Mouse (Mus musculus) adrenal gland, postnatal 14 days (tissue): ENCODE measurements at regions not wholly inside any gene's neighbourhood (a gene's known extent, or its start where the extent isn't known, plus 50 kb on each side); places are given as distances from the start of the nearest gene placed in this dataset.

Experiments
- DNase-seq: peaks from one replicate; pipeline ENCODE4 v3.0.0; 2021; ENCODE audit warnings: mixed read lengths

GRCm38 (mm10) chr14:90488301-90488700 is 2017.1 kb upstream of the Pcdh20 start:
- DNase-seq: no peak

GRCm38 (mm10) chr14:90447971-90448370 is 1976.8 kb upstream of the Pcdh20 start:
- DNase-seq: no peak

- DNase-seq: peak; percentile 72
Observed at GRCm38 (mm10) chr14:90432874-90433543, 1961.8 kb upstream of the Pcdh20 start.

- DNase-seq: no peak
Observed at GRCm38 (mm10) chr14:90412707-90413106, 1941.5 kb upstream of the Pcdh20 start.

- DNase-seq: no peak
Observed at GRCm38 (mm10) chr14:90406350-90406749, 1935.2 kb upstream of the Pcdh20 start.

- DNase-seq: no peak
Observed at GRCm38 (mm10) chr14:90405476-90405875, 1934.3 kb upstream of the Pcdh20 start.

- DNase-seq: peak; percentile 7
Observed at GRCm38 (mm10) chr14:90367256-90367936, 1896.2 kb upstream of the Pcdh20 start.

- DNase-seq: no peak
Observed at GRCm38 (mm10) chr14:90334541-90334940, 1863.3 kb upstream of the Pcdh20 start.

GRCm38 (mm10) chr14:90295456-90295855 is 1824.3 kb upstream of the Pcdh20 start:
- DNase-seq: peak; percentile 7

- DNase-seq: no peak
Observed at GRCm38 (mm10) chr14:90246042-90246441, 1774.8 kb upstream of the Pcdh20 start.

GRCm38 (mm10) chr14:90232661-90233060 is 1761.5 kb upstream of the Pcdh20 start:
- no peak for DNase-seq

GRCm38 (mm10) chr14:90200294-90200693 is 1729.1 kb upstream of the Pcdh20 start:
- no peak for DNase-seq

GRCm38 (mm10) chr14:90197791-90198190 is 1726.6 kb upstream of the Pcdh20 start:
- DNase-seq: no peak

GRCm38 (mm10) chr14:90172729-90173128 is 1701.5 kb upstream of the Pcdh20 start:
- no peak for DNase-seq
